Mouse (Mus musculus): ENCODE data around the gene Thoc6. TPM values are rescaled to one million over a fixed set of nuclear protein-coding genes. Genes with fewer than 3 reads are reported as not detected.

The Thoc6 gene
- polyA plus RNA-seq, 1 experiment: 30.1 TPM

GRCm38 (mm10) chr17:23679127-23679835 is 5.6 kb upstream of the Thoc6 start, which contains the start of gene Cldn6:
Gene Cldn6, plus strand, starts transcription at chr17:23679249.
- H3K4me2 ChIP-seq (ENCODE audit: low read depth): peak within 1 kb of the TSS; percentile 97
- peaks cover 12% of the 10 kb centered on the region for H3K79me2 ChIP-seq (ENCODE audit: control insufficient read depth, insufficient read depth)
- H3K27me3 ChIP-seq (ENCODE audit: control insufficient read depth, insufficient read depth, insufficient read length): no peaks in the 10 kb centered on the region
- no peak within 1 kb of the TSS for H3ac ChIP-seq (ENCODE audit: control insufficient read depth, insufficient read length)
- no peak within 1 kb of the TSS for H3K4me3 ChIP-seq
- peaks cover 3% of the 10 kb centered on the region for H3K36me3 ChIP-seq (ENCODE audit: control insufficient read depth, insufficient read depth)
- no peak for TF ChIP-seq USF1 (IDR thresholded peaks at IDR 0.05; ENCODE audit: low read depth)
- TF ChIP-seq TCF3 (IDR thresholded peaks at IDR 0.05; ENCODE audit: insufficient read length, low read depth): no peak
- no peak for TF ChIP-seq POLR2A (IDR thresholded peaks at IDR 0.05; ENCODE audit: insufficient read length, low read depth)
- no peak for TF ChIP-seq MYOD1 (IDR thresholded peaks at IDR 0.05; ENCODE audit: control insufficient read depth in 1 of 3, insufficient read length in 2 of 3, low read depth in 2 of 3)
- TF ChIP-seq CEBPB (IDR thresholded peaks at IDR 0.05; ENCODE audit: insufficient read depth, poor library complexity, severe bottlenecking): no peak
- TF ChIP-seq MAX (IDR thresholded peaks at IDR 0.05; ENCODE audit: low read depth): no peak
- no peak for TF ChIP-seq SRF (IDR thresholded peaks at IDR 0.05; ENCODE audit: control insufficient read depth, insufficient read length, low read depth)
- TF ChIP-seq POLR2AphosphoS2 (IDR thresholded peaks at IDR 0.05; ENCODE audit: insufficient read length, low read depth): no peak
- no peak for TF ChIP-seq MYOG (IDR thresholded peaks at IDR 0.05; ENCODE audit: control insufficient read depth in 1 of 3, insufficient read depth in 1 of 3, insufficient read length in 2 of 3, low read depth in 2 of 3)
- no peak for TF ChIP-seq E2F4 (IDR thresholded peaks at IDR 0.05; ENCODE audit: insufficient read depth)
- no peak for TF ChIP-seq REST (IDR thresholded peaks at IDR 0.05; ENCODE audit: insufficient read depth, insufficient read length)
- TF ChIP-seq TCF12 (IDR thresholded peaks at IDR 0.05; ENCODE audit: insufficient read depth, poor library complexity, severe bottlenecking): no peak

DNA sequence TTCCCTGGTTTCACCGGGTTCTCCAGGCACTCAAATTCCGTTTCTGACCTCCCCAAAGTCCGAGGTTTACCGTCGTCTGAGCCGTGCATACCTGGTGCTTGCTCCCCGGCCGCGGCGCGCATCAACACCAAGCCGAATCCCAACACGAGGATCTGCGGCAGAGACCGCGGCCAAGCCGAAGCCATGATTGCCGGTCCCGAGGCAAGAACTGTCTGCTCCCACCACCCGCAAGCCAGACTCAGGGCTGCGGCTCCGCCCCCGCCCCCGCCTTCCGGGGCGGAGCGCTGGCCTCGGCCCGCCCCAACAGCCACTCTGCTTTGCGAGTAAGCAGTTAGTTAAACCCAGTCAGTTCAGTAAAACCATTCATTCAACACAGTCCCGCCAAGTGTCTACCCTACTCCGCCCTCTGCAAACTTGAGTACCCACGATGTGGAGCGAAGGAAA is 3.6 kb upstream of the Thoc6 start, which contains the start of gene Tnfrsf12a:
TSS of gene Tnfrsf12a (minus strand) at position 233 of the 444 bp plus-strand sequence.
- Histone ChIP-seq H3K4me3 (peak within 1 kb of the TSS; percentile 99), H3K4me2 (ENCODE audit: low read depth) (peak within 1 kb of the TSS; percentile 99), H3ac (ENCODE audit: control insufficient read depth, insufficient read length) (peak within 1 kb of the TSS; percentile 72), H3K79me2 (ENCODE audit: control insufficient read depth, insufficient read depth) (peaks cover 28% of the 10 kb centered on the region), H3K27me3 (ENCODE audit: control insufficient read depth, insufficient read depth, insufficient read length) (no peaks in the 10 kb centered on the region), H3K36me3 (ENCODE audit: control insufficient read depth, insufficient read depth) (peaks cover 3% of the 10 kb centered on the region)
- TF ChIP-seq MYOD1 (IDR thresholded peaks at IDR 0.05; ENCODE audit: control insufficient read depth in 1 of 3, insufficient read length in 2 of 3, low read depth in 2 of 3) (peak in 1 of 3 experiments; percentile 34), TCF12 (IDR thresholded peaks at IDR 0.05; ENCODE audit: insufficient read depth, poor library complexity, severe bottlenecking) (no peak), SRF (IDR thresholded peaks at IDR 0.05; ENCODE audit: control insufficient read depth, insufficient read length, low read depth) (no peak), POLR2A (IDR thresholded peaks at IDR 0.05; ENCODE audit: insufficient read length, low read depth) (peak; percentile 99), TCF3 (IDR thresholded peaks at IDR 0.05; ENCODE audit: insufficient read length, low read depth) (no peak), USF1 (IDR thresholded peaks at IDR 0.05; ENCODE audit: low read depth) (no peak), REST (IDR thresholded peaks at IDR 0.05; ENCODE audit: insufficient read depth, insufficient read length) (peak; percentile 49), E2F4 (IDR thresholded peaks at IDR 0.05; ENCODE audit: insufficient read depth) (no peak), CEBPB (IDR thresholded peaks at IDR 0.05; ENCODE audit: insufficient read depth, poor library complexity, severe bottlenecking) (no peak), MYOG (IDR thresholded peaks at IDR 0.05; ENCODE audit: control insufficient read depth in 1 of 3, insufficient read depth in 1 of 3, insufficient read length in 2 of 3, low read depth in 2 of 3) (peak in 1 of 3 experiments; percentile 3), MAX (IDR thresholded peaks at IDR 0.05; ENCODE audit: low read depth) (peak; percentile 3), POLR2AphosphoS2 (IDR thresholded peaks at IDR 0.05; ENCODE audit: insufficient read length, low read depth) (peak; percentile 100)

DNA sequence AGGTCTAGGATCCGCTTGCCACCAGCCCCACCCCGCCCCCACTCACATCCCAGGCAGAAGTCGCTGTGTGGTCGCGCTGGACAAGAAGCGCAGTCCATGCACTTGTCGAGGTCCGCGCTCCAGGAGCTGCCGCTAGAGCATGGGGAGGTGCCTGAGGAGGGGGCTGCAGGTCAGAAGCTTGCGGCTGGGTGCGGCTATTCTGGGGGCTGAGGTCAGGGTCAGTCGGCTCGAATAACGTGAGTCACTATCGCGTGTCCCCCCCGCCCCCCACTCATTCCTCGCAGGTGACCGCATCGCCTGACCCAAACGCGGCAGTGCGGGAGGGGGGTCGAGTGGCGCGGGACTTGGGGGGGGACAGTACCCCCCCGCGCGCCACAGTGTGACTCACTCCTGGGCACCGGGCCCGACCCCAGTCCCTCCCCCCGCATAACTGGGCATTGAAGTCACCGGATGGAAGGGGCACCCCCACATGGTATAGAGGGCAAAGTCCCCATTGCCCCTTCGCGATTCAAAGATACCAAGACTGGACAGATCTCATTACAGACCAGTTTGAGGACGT is 2.9 kb upstream of the Thoc6 start:
- H3ac ChIP-seq (ENCODE audit: control insufficient read depth, insufficient read length): peak overlapping the region; percentile 72
- peaks cover 5% of the 10 kb centered on the region for H3K36me3 ChIP-seq (ENCODE audit: control insufficient read depth, insufficient read depth)
- H3K4me3 ChIP-seq: peak overlapping the region; percentile 99
- peak overlapping the region; percentile 99 for H3K4me2 ChIP-seq (ENCODE audit: low read depth)
- no peaks in the 10 kb centered on the region for H3K27me3 ChIP-seq (ENCODE audit: control insufficient read depth, insufficient read depth, insufficient read length)
- no peak for TF ChIP-seq SRF (IDR thresholded peaks at IDR 0.05; ENCODE audit: control insufficient read depth, insufficient read length, low read depth)
- peak in 2 of 3 experiments; percentile 2 to 34 for TF ChIP-seq MYOG (IDR thresholded peaks at IDR 0.05; ENCODE audit: control insufficient read depth in 1 of 3, insufficient read depth in 1 of 3, insufficient read length in 2 of 3, low read depth in 2 of 3)
- TF ChIP-seq USF1 (IDR thresholded peaks at IDR 0.05; ENCODE audit: low read depth): no peak
- peak; percentile 51 for TF ChIP-seq POLR2A (IDR thresholded peaks at IDR 0.05; ENCODE audit: insufficient read length, low read depth)
- no peak for TF ChIP-seq REST (IDR thresholded peaks at IDR 0.05; ENCODE audit: insufficient read depth, insufficient read length)
- no peak for TF ChIP-seq CEBPB (IDR thresholded peaks at IDR 0.05; ENCODE audit: insufficient read depth, poor library complexity, severe bottlenecking)
- TF ChIP-seq TCF12 (IDR thresholded peaks at IDR 0.05; ENCODE audit: insufficient read depth, poor library complexity, severe bottlenecking): no peak
- no peak for TF ChIP-seq E2F4 (IDR thresholded peaks at IDR 0.05; ENCODE audit: insufficient read depth)
- peak; percentile 43 for TF ChIP-seq TCF3 (IDR thresholded peaks at IDR 0.05; ENCODE audit: insufficient read length, low read depth)
- TF ChIP-seq MYOD1 (IDR thresholded peaks at IDR 0.05; ENCODE audit: control insufficient read depth in 1 of 3, insufficient read length in 2 of 3, low read depth in 2 of 3): peak in 1 of 3 experiments; percentile 63
- TF ChIP-seq MAX (IDR thresholded peaks at IDR 0.05; ENCODE audit: low read depth): no peak
- peak; percentile 71 for TF ChIP-seq POLR2AphosphoS2 (IDR thresholded peaks at IDR 0.05; ENCODE audit: insufficient read length, low read depth)
- peaks cover 34% of the 10 kb centered on the region for H3K79me2 ChIP-seq (ENCODE audit: control insufficient read depth, insufficient read depth)

DNA sequence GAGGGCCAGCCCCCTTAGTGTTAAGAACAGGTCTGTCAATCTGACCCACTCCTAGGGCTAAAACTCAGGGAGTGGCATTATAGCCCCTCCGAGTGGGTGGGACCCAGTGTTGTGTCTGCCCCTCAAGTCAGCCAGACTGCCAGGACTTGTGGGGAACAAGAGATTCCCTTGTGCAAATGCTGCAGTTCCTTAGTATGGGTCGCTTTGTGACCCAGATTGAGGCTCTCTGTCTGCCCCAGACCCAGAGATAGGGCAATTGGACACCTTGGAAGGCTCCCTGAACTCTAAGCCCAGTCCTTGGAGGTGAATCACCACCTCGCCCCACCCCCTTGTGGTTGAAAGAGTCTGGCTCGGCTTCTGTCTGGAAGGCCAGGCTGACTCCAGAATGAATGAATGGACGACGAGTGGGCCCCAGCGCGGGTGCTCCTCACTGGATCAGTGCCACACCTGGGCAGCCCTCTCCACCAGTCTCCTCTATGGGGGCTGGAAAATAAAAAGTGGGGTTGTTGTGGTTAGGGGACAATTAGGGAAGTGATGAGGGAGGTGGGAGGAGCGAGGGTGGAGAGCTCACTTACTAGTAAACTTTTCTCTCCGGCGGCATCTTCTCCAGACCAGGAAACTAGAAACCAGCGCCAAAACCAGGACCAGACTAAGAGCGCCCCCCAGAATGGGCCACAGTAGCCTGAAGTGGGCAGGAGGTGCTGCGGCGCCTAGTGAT is 2.0 kb upstream of the Thoc6 start:
- Histone ChIP-seq H3K27me3 (ENCODE audit: control insufficient read depth, insufficient read depth, insufficient read length) (no peaks in the 10 kb centered on the region), H3K36me3 (ENCODE audit: control insufficient read depth, insufficient read depth) (peaks cover 5% of the 10 kb centered on the region)

More for the DNA sequence above, 2.0 kb upstream of the Thoc6 start:
- peak overlapping the region; percentile 99 for H3K4me2 ChIP-seq (ENCODE audit: low read depth)
- peak overlapping the region; percentile 99 for H3K4me3 ChIP-seq
- peak overlapping the region; percentile 72 for H3ac ChIP-seq (ENCODE audit: control insufficient read depth, insufficient read length)
- no peak for TF ChIP-seq TCF12 (IDR thresholded peaks at IDR 0.05; ENCODE audit: insufficient read depth, poor library complexity, severe bottlenecking)
- peak in 1 of 3 experiments; percentile 11 for TF ChIP-seq MYOG (IDR thresholded peaks at IDR 0.05; ENCODE audit: control insufficient read depth in 1 of 3, insufficient read depth in 1 of 3, insufficient read length in 2 of 3, low read depth in 2 of 3)
- no peak for TF ChIP-seq CEBPB (IDR thresholded peaks at IDR 0.05; ENCODE audit: insufficient read depth, poor library complexity, severe bottlenecking)
- no peak for TF ChIP-seq TCF3 (IDR thresholded peaks at IDR 0.05; ENCODE audit: insufficient read length, low read depth)
- TF ChIP-seq E2F4 (IDR thresholded peaks at IDR 0.05; ENCODE audit: insufficient read depth): no peak
- TF ChIP-seq REST (IDR thresholded peaks at IDR 0.05; ENCODE audit: insufficient read depth, insufficient read length): no peak
- TF ChIP-seq POLR2AphosphoS2 (IDR thresholded peaks at IDR 0.05; ENCODE audit: insufficient read length, low read depth): peak; percentile 89
- no peak for TF ChIP-seq USF1 (IDR thresholded peaks at IDR 0.05; ENCODE audit: low read depth)
- H3K79me2 ChIP-seq (ENCODE audit: control insufficient read depth, insufficient read depth): peaks cover 34% of the 10 kb centered on the region
